Mouse (Mus musculus) liver, embryonic 12.5 days (tissue): ENCODE data around the gene Olfr288. TPM values are rescaled to one million over a fixed set of nuclear protein-coding genes. Genes with fewer than 3 reads are reported as not detected.

Source experiments
- ATAC-seq: fragments of 200-750 bp; cut with Nextera tagmentation; 2 replicates; pipeline ENCODE4 v1.8.0; 2017; ENCODE audit warnings: moderate number of reproducible peaks, mild to moderate bottlenecking, moderate library complexity
- H3K27ac ChIP-seq: fragments of 300-500 bp; sonication (generic); 2 replicates; pipeline ENCODE4 v1.5.1; 2016; ENCODE audit warnings: mild to moderate bottlenecking
- H3K27me3 ChIP-seq: fragments of 300-500 bp; sonication (generic); replicated peaks from 2 replicates; pipeline ENCODE4 v1.6.1; 2016; ENCODE audit warnings: mild to moderate bottlenecking, moderate library complexity
- H3K36me3 ChIP-seq: fragments of 300-500 bp; sonication (generic); 2 replicates; pipeline ENCODE4 v1.6.1; 2016; ENCODE audit warnings: mild to moderate bottlenecking, moderate library complexity
- H3K4me1 ChIP-seq: fragments of 300-500 bp; sonication (generic); 2 replicates; pipeline ENCODE4 v1.6.1; 2016
- H3K4me2 ChIP-seq: fragments of 300-500 bp; sonication (generic); 2 replicates; pipeline ENCODE4 v1.6.1; 2016; ENCODE audit warnings: mild to moderate bottlenecking, moderate library complexity
- H3K4me3 ChIP-seq: fragments of 300-500 bp; sonication (generic); 2 replicates; pipeline ENCODE4 v1.5.1; 2016; ENCODE audit warnings: mild to moderate bottlenecking, moderate library complexity
- H3K9ac ChIP-seq: fragments of 300-500 bp; sonication (generic); 2 replicates; pipeline ENCODE4 v1.6.1; 2016; ENCODE audit warnings: mild to moderate bottlenecking, moderate library complexity
- H3K9me3 ChIP-seq: fragments of 300-500 bp; sonication (generic); replicated peaks from 2 replicates; pipeline ENCODE4 v1.6.1; 2016; ENCODE audit warnings: mild to moderate bottlenecking, moderate library complexity
- WGBS: fragments of 180-500 bp; shearing (Covaris S2); methylation state at CpG from one replicate; pipeline ENCODE4 v1.1.7; 2016; ENCODE audit not compliant: insufficient replicate concordance; 5-methylcytosine and 5-hydroxymethylcytosine counted together
- polyA plus RNA-seq: library from polyadenylated mRNA; unstranded; fragments of >200 nt; fragmentation: Nextera tagmentation; extraction: Ambion mirVana; gene quantifications from 2 replicates; pipeline ENCODE4 v1.2.1, GENCODE M21; 2016

Gene Olfr288
- polyA plus RNA-seq, 1 experiment from 2014 or later = not detected

- ATAC-seq = peak; percentile 96
- Histone ChIP-seq H3K4me1 (peaks cover 10% of the 10 kb centered on the region; the same call in 1 of the 2 replicates), H3K36me3 (no peaks in the 10 kb centered on the region), H3K4me3 (peak overlapping the region; percentile 53), H3K27me3 (peaks cover 54% of the 10 kb centered on the region), H3K27ac (no peak overlapping the region), H3K9me3 (no peaks in the 10 kb centered on the region), H3K9ac (0 out of 2 replicates have a peak overlapping the region, but pooled peaks have one; percentile 7), H3K4me2 (peak overlapping the region; percentile 72)
- WGBS = 2% methylated on average over 30 of the region's 30 CpGs
These were observed 14.1 kb downstream of the Olfr288 start for GRCm38 (mm10) chr15:98181132-98181711.

- peaks cover 59% of the 10 kb centered on the region for H3K27me3 ChIP-seq
- no peak for ATAC-seq
- no peak overlapping the region for H3K27ac ChIP-seq
- H3K9ac ChIP-seq = 0 out of 2 replicates have a peak overlapping the region, but pooled peaks have one; percentile 7
- H3K4me2 ChIP-seq = peak overlapping the region; percentile 72
- H3K4me1 ChIP-seq = peaks cover 10% of the 10 kb centered on the region; the same call in 1 of the 2 replicates
- 13% methylated on average over 26 of the region's 26 CpGs for WGBS
- H3K36me3 ChIP-seq = no peaks in the 10 kb centered on the region
- peak overlapping the region; percentile 53 for H3K4me3 ChIP-seq
- H3K9me3 ChIP-seq = no peaks in the 10 kb centered on the region
These were observed 14.7 kb downstream of the Olfr288 start for GRCm38 (mm10) chr15:98180567-98181131.

GRCm38 (mm10) chr15:98177320-98177719 lies 18.0 kb downstream of the Olfr288 start:
- Histone ChIP-seq H3K4me1 (peaks cover 10% of the 10 kb centered on the region; the same call in 1 of the 2 replicates), H3K9me3 (no peaks in the 10 kb centered on the region), H3K36me3 (no peaks in the 10 kb centered on the region), H3K4me2 (no peak overlapping the region), H3K9ac (no peak overlapping the region), H3K4me3 (no peak overlapping the region), H3K27me3 (peaks cover 83% of the 10 kb centered on the region), H3K27ac (no peak overlapping the region)
- ATAC-seq = no peak
- WGBS = 62% methylated on average over 3 of the region's 3 CpGs

GRCm38 (mm10) chr15:98173821-98174220 lies 21.5 kb downstream of the Olfr288 start:
- ATAC-seq = no peak
- 41% methylated on average over 8 of the region's 8 CpGs for whole genome bisulfite sequencing
- H3K9me3 ChIP-seq = no peaks in the 10 kb centered on the region
- no peak overlapping the region for H3K27ac ChIP-seq
- no peak overlapping the region for H3K4me3 ChIP-seq
- H3K4me2 ChIP-seq = no peak overlapping the region
- H3K4me1 ChIP-seq = no peaks in the 10 kb centered on the region
- no peak overlapping the region for H3K9ac ChIP-seq
- no peaks in the 10 kb centered on the region for H3K36me3 ChIP-seq
- peaks cover 87% of the 10 kb centered on the region for H3K27me3 ChIP-seq

GRCm38 (mm10) chr15:98172113-98172512 lies 23.2 kb downstream of the Olfr288 start:
- peaks cover 7% of the 10 kb centered on the region for H3K4me1 ChIP-seq
- H3K9me3 ChIP-seq = no peaks in the 10 kb centered on the region
- WGBS = 55% methylated on average over 5 of the region's 5 CpGs
- H3K9ac ChIP-seq = no peak overlapping the region
- H3K27ac ChIP-seq = no peak overlapping the region
- no peak overlapping the region for H3K4me3 ChIP-seq
- H3K4me2 ChIP-seq = no peak overlapping the region
- no peak for ATAC-seq
- no peaks in the 10 kb centered on the region for H3K36me3 ChIP-seq
- peaks cover 91% of the 10 kb centered on the region for H3K27me3 ChIP-seq

- Histone ChIP-seq H3K4me2 (no peak overlapping the region), H3K27ac (no peak overlapping the region), H3K4me1 (peaks cover 7% of the 10 kb centered on the region), H3K27me3 (peaks cover 93% of the 10 kb centered on the region), H3K9me3 (no peaks in the 10 kb centered on the region), H3K9ac (no peak overlapping the region), H3K36me3 (no peaks in the 10 kb centered on the region), H3K4me3 (no peak overlapping the region)
- no peak for ATAC-seq
- WGBS = 51% methylated on average over 9 of the region's 9 CpGs
These were observed 24.4 kb downstream of the Olfr288 start for GRCm38 (mm10) chr15:98170917-98171316.

GRCm38 (mm10) chr15:98170365-98170764 lies 25.0 kb downstream of the Olfr288 start:
- H3K4me2 ChIP-seq = no peak overlapping the region
- H3K27me3 ChIP-seq = peaks cover 94% of the 10 kb centered on the region
- no peak overlapping the region for H3K9ac ChIP-seq
- H3K4me1 ChIP-seq = peaks cover 7% of the 10 kb centered on the region
- H3K9me3 ChIP-seq = no peaks in the 10 kb centered on the region
- H3K27ac ChIP-seq = no peak overlapping the region
- ATAC-seq = no peak
- H3K4me3 ChIP-seq = no peak overlapping the region
- WGBS = 26% methylated on average over 7 of the region's 7 CpGs
- H3K36me3 ChIP-seq = no peaks in the 10 kb centered on the region

GRCm38 (mm10) chr15:98168622-98169004 lies 26.7 kb downstream of the Olfr288 start:
- ATAC-seq = no peak
- WGBS = 8% methylated on average over 18 of the region's 19 CpGs
- H3K4me3 ChIP-seq = no peak overlapping the region
- H3K9ac ChIP-seq = no peak overlapping the region
- H3K27ac ChIP-seq = no peak overlapping the region
- H3K4me1 ChIP-seq = peaks cover 7% of the 10 kb centered on the region
- no peaks in the 10 kb centered on the region for H3K9me3 ChIP-seq
- no peaks in the 10 kb centered on the region for H3K36me3 ChIP-seq
- H3K4me2 ChIP-seq = no peak overlapping the region
- peaks cover 97% of the 10 kb centered on the region for H3K27me3 ChIP-seq

GRCm38 (mm10) chr15:98167645-98168621 lies 27.4 kb downstream of the Olfr288 start:
- peaks cover 7% of the 10 kb centered on the region for H3K4me1 ChIP-seq
- WGBS = 4% methylated on average over 69 of the region's 69 CpGs
- H3K27ac ChIP-seq = no peak overlapping the region
- H3K36me3 ChIP-seq = no peaks in the 10 kb centered on the region
- H3K27me3 ChIP-seq = peaks cover 97% of the 10 kb centered on the region
- no peak overlapping the region for H3K9ac ChIP-seq
- H3K4me3 ChIP-seq = peak overlapping the region; percentile 18
- H3K4me2 ChIP-seq = peak overlapping the region; percentile 46
- no peaks in the 10 kb centered on the region for H3K9me3 ChIP-seq
- ATAC-seq = 0 out of 2 replicates have a peak, but pooled peaks have one; percentile 32

- Histone ChIP-seq H3K36me3 (no peaks in the 10 kb centered on the region), H3K9me3 (no peaks in the 10 kb centered on the region), H3K4me1 (peaks cover 7% of the 10 kb centered on the region), H3K27me3 (peaks cover 89% of the 10 kb centered on the region), H3K9ac (no peak within 1 kb of the TSS), H3K4me3 (peak within 1 kb of the TSS; percentile 18), H3K27ac (no peak within 1 kb of the TSS), H3K4me2 (peak within 1 kb of the TSS; percentile 46)
- 7% methylated on average over 16 of the region's 18 CpGs for WGBS
- ATAC-seq = no peak
These were observed 28.2 kb downstream of the Olfr288 start, which contains the start of gene Ccdc184 for GRCm38 (mm10) chr15:98166963-98167644. Ccdc184 (plus strand) TSS chr15:98167158.

GRCm38 (mm10) chr15:98165525-98165924 lies 29.8 kb downstream of the Olfr288 start, which contains the start of gene Asb8:
Asb8 (minus strand) TSS chr15:98165625.
- Histone ChIP-seq H3K4me3 (no peak within 1 kb of the TSS), H3K9ac (no peak within 1 kb of the TSS), H3K27ac (no peak within 1 kb of the TSS), H3K4me1 (peaks cover 13% of the 10 kb centered on the region), H3K27me3 (peaks cover 83% of the 10 kb centered on the region), H3K36me3 (no peaks in the 10 kb centered on the region), H3K9me3 (no peaks in the 10 kb centered on the region), H3K4me2 (no peak within 1 kb of the TSS)
- 60% methylated on average over 5 of the region's 5 CpGs for WGBS
- ATAC-seq = no peak
